ENCODE assay signal across 8 mouse cellular contexts in genomic region chrX:12133836-12134431, GRCm38 (mm10). TPM values are rescaled to one million over a fixed set of nuclear protein-coding genes. Genes with fewer than 3 reads are reported as not detected.
A peak's percentile ranks its signal among the peaks of the same experiment; 100 is the strongest.
DNase-seq lines count a peak whose midpoint lies in the region; ATAC-seq lines count a peak whose summit lies in the region.

No protein-coding gene starts in this region.

- DNase-seq in heart, postnatal 14 days: no peak
- no peak for DNase-seq in embryonic facial prominence, embryonic 11.5 days (ENCODE audit: low spot score)
- DNase-seq in layer of hippocampus, adult 9-10 months (ENCODE audit: low spot score): no peak
- no peak for DNase-seq in cerebellum, adult 9-11 months
- DNase-seq in left cerebral cortex, postnatal 36 days (ENCODE audit: low spot score in 2 of 2): no peak

- peaks cover 98% of the 10 kb centered on the region for H3K27me3 ChIP-seq in heart, embryonic 13.5 days (replicated peaks)
- H3K27me3 ChIP-seq in embryonic facial prominence, embryonic 11.5 days (ENCODE audit: control insufficient read depth, insufficient read depth, low read length): peaks cover 55% of the 10 kb centered on the region
- H3K27me3 ChIP-seq in intestine, embryonic 16.5 days (replicated peaks; ENCODE audit: control insufficient read depth, insufficient read depth, low read length): peaks cover 44% of the 10 kb centered on the region
- H3K27me3 ChIP-seq in neural tube, embryonic 13.5 days: peaks cover 89% of the 10 kb centered on the region

- 7% methylated on average over 17 of the region's 21 CpGs for WGBS in heart, embryonic 13.5 days
- WGBS in embryonic facial prominence, embryonic 11.5 days: 4% methylated on average over 20 of the region's 21 CpGs
- WGBS in intestine, embryonic 16.5 days: 10% methylated on average over 21 of the region's 21 CpGs
- 2% methylated on average over 20 of the region's 21 CpGs for WGBS in neural tube, embryonic 13.5 days

- no peaks in the 10 kb centered on the region for H3K36me3 ChIP-seq in heart, embryonic 13.5 days
- no peaks in the 10 kb centered on the region for H3K36me3 ChIP-seq in embryonic facial prominence, embryonic 11.5 days (replicated peaks; ENCODE audit: control insufficient read depth, insufficient read depth, low read depth, low read length)
- no peaks in the 10 kb centered on the region for H3K36me3 ChIP-seq in intestine, embryonic 16.5 days (ENCODE audit: control insufficient read depth, insufficient read depth, low read length)
- no peaks in the 10 kb centered on the region for H3K36me3 ChIP-seq in neural tube, embryonic 13.5 days

- H3K4me1 ChIP-seq in heart, embryonic 13.5 days: peaks cover 68% of the 10 kb centered on the region
- peaks cover 7% of the 10 kb centered on the region for H3K4me1 ChIP-seq in embryonic facial prominence, embryonic 11.5 days (ENCODE audit: control insufficient read depth, insufficient read depth, low read length)
- peaks cover 41% of the 10 kb centered on the region for H3K4me1 ChIP-seq in intestine, embryonic 16.5 days (ENCODE audit: control insufficient read depth, insufficient read depth, low read length)
- H3K4me1 ChIP-seq in neural tube, embryonic 13.5 days (replicated peaks): peaks cover 72% of the 10 kb centered on the region

- H3K27ac ChIP-seq in heart, embryonic 13.5 days (replicated peaks): peak overlapping the region; percentile 88
- H3K27ac ChIP-seq in embryonic facial prominence, embryonic 11.5 days (replicated peaks; ENCODE audit: low read depth, low read length): peak overlapping the region; percentile 77
- peak overlapping the region; percentile 63 for H3K27ac ChIP-seq in intestine, embryonic 16.5 days (ENCODE audit: low read length)
- H3K27ac ChIP-seq in neural tube, embryonic 13.5 days (replicated peaks): peak overlapping the region; percentile 96

- intact Hi-C loops in heart, postnatal 14 days (cut with DNase I): loop anchor here (2.0 to 5.0 kb wide), 2 partner anchors 45 to 132 kb away; no protein-coding TSS in a partner anchor
- intact Hi-C loops in left cerebral cortex, postnatal 36 days (cut with DNase I): loop anchor here (2.0 kb wide), 1 partner anchor 43 kb away; no protein-coding TSS in a partner anchor

- no peak for ATAC-seq in heart, embryonic 13.5 days (ENCODE audit: extremely low read depth, insufficient number of reproducible peaks, low FRiP score, low TSS enrichment)
- peak; percentile 3; the same call in 1 of the 2 replicates for ATAC-seq in embryonic facial prominence, embryonic 11.5 days (replicated peaks; ENCODE audit: insufficient number of reproducible peaks, low FRiP score, low TSS enrichment, low read depth)
- no peak for ATAC-seq in intestine, embryonic 16.5 days
- no peak for ATAC-seq in neural tube, embryonic 13.5 days (ENCODE audit: low read depth)

- H3K4me3 ChIP-seq in heart, embryonic 13.5 days: peak overlapping the region; percentile 52
- peak overlapping the region; percentile 7; the same call in 1 of the 2 replicates for H3K4me3 ChIP-seq in embryonic facial prominence, embryonic 11.5 days (ENCODE audit: low read depth, low read length)
- H3K4me3 ChIP-seq in intestine, embryonic 16.5 days (ENCODE audit: low read length): peak overlapping the region; percentile 33
- H3K4me3 ChIP-seq in neural tube, embryonic 13.5 days: peak overlapping the region; percentile 28

- no peaks in the 10 kb centered on the region for H3K9me3 ChIP-seq in heart, embryonic 13.5 days
- no peaks in the 10 kb centered on the region for H3K9me3 ChIP-seq in embryonic facial prominence, embryonic 11.5 days (replicated peaks; ENCODE audit: control insufficient read depth, low read length)
- H3K9me3 ChIP-seq in intestine, embryonic 16.5 days (ENCODE audit: control insufficient read depth, low read length): no peaks in the 10 kb centered on the region
- no peaks in the 10 kb centered on the region for H3K9me3 ChIP-seq in neural tube, embryonic 13.5 days

- peak overlapping the region; percentile 80 for H3K9ac ChIP-seq in heart, embryonic 13.5 days
- H3K9ac ChIP-seq in embryonic facial prominence, embryonic 11.5 days (replicated peaks; ENCODE audit: low read length): peak overlapping the region; percentile 37
- peak overlapping the region; percentile 64 for H3K9ac ChIP-seq in intestine, embryonic 16.5 days (ENCODE audit: low read depth, low read length)
- H3K9ac ChIP-seq in neural tube, embryonic 13.5 days: peak overlapping the region; percentile 64

- H3K4me2 ChIP-seq in heart, embryonic 13.5 days: peak overlapping the region; percentile 81
- H3K4me2 ChIP-seq in embryonic facial prominence, embryonic 11.5 days (ENCODE audit: low read depth, low read length): peak overlapping the region; percentile 75
- H3K4me2 ChIP-seq in intestine, embryonic 16.5 days (ENCODE audit: low read depth, low read length): peak overlapping the region; percentile 69
- peak overlapping the region; percentile 69 for H3K4me2 ChIP-seq in neural tube, embryonic 13.5 days

RNA-seq across cellular contexts. Expression of gene Bcor, which starts 26.2 kb away (rescaled TPM):
- polyA plus RNA-seq in heart, embryonic 13.5 days (2015; fragmentation: Nextera tagmentation; extraction: Ambion mirVana): 14.2 and 14.5 TPM in 2 replicates
- 10 to 100 TPM; 24.4 to 25.8 TPM for total RNA-seq in heart, postnatal 14 days (2021)
- 26.9 TPM in 2 replicates for polyA plus RNA-seq in embryonic facial prominence, embryonic 11.5 days (2014; fragmentation: Nextera tagmentation; extraction: Ambion mirVana)
- polyA plus RNA-seq in intestine, embryonic 16.5 days (2015; fragmentation: Nextera tagmentation; extraction: Ambion mirVana): 8.1 and 9.8 TPM in 2 replicates
- polyA plus RNA-seq in neural tube, embryonic 13.5 days (2015; fragmentation: Nextera tagmentation; extraction: Ambion mirVana): 17.9 and 18.4 TPM in 2 replicates
- total RNA-seq in left cerebral cortex, postnatal 36 days (2021): 10 to 100 TPM; 24.9 to 32.1 TPM
